Mouse (Mus musculus) embryonic stem cell, embryonic (primary cell): Measurements from ENCODE around the gene Pgpep1.

Experiments used
- CTCF ChIA-PET, 4 experiments: fragments of 300-600 bp in 2 of 4; fragments of 350-600 bp in 2 of 4; sonication (Branson Sonifier 250); formaldehyde crosslinking; loops; one replicate each; lab custom pipeline; 2022; ENCODE audit warnings: inconsistent platforms in 2 of 4; lab: Charles Lee
- POLR2A ChIA-PET, 4 experiments: fragments of 300-600 bp in 2 of 4; fragments of 350-600 bp in 2 of 4; sonication (Branson Sonifier 250); formaldehyde crosslinking; loops; one replicate each; lab custom pipeline; 2022; ENCODE audit warnings: antibody characterized with exemption in 4 of 4, inconsistent platforms in 1 of 4; lab: Charles Lee

Gene Pgpep1

GRCm38 (mm10) chr8:70660273-70660725 is at the start of gene Pgpep1:
Gene Pgpep1, minus strand, starts transcription at chr8:70660388.
- POLR2A ChIA-PET, result interaction anchor here (0.5 to 27.2 kb wide), 92 partner anchors 8 to 1656 kb away, joined by 3 to 1017 read pairs (median 5); partner anchors contain the start of genes Jund (in 3 of the 4), Lsm4 (in 3 of the 4), Lrrc25 (in 2 of the 4) and Arrdc2 (in 1 of the 4)

GRCm38 (mm10) chr8:70709794-70710193 is 49.6 kb upstream of the Pgpep1 start:
- CTCF ChIA-PET, result interaction anchor here (0.6 to 1.4 kb wide), 9 partner anchors 9 to 135 kb away, joined by 3 to 10 read pairs (median 3); partner anchors contain the start of genes Arrdc2 (in 1 of the 4), Gm3336 (in 1 of the 4) and Lsm4 (in 1 of the 4)
- POLR2A ChIA-PET, result interaction anchor here in 3 of 4 experiments (0.5 to 4.7 kb wide), 15 partner anchors 9 to 130 kb away, joined by 3 to 50 read pairs (median 5); partner anchors contain the start of genes Jund (in 2 of the 3), Lsm4 (in 2 of the 3), Arrdc2 (in 1 of the 3) and Gm3336 (in 1 of the 3)

More at GRCm38 (mm10) chr8:70660273-70660725, at the start of gene Pgpep1:
- CTCF ChIA-PET, result interaction anchor here in 3 of 4 experiments (0.6 to 2.8 kb wide), 20 partner anchors 8 to 289 kb away, joined by 3 to 17 read pairs (median 4); partner anchors contain the start of gene Lsm4 (in 1 of the 3)

GRCm38 (mm10) chr8:70708281-70708680 is 48.1 kb upstream of the Pgpep1 start:
- ChIA-PET CTCF (interaction anchor here in 3 of 4 experiments (0.5 to 0.9 kb wide), 4 partner anchors 24 to 137 kb away, joined by 4 to 15 read pairs (median 6); partner anchors contain the start of gene Lsm4 (in 1 of the 3)), POLR2A (interaction anchor here in 3 of 4 experiments (0.6 to 4.7 kb wide), 9 partner anchors 8 to 204 kb away, joined by 3 to 50 read pairs (median 6); partner anchors contain the start of genes Jund (in 3 of the 3) and Arrdc2 (in 1 of the 3))

GRCm38 (mm10) chr8:70703287-70703686 is 43.1 kb upstream of the Pgpep1 start, which contains the start of gene Iqcn:
Gene Iqcn, plus strand, starts transcription at chr8:70703457.
- POLR2A ChIA-PET, result interaction anchor here (0.5 to 24.5 kb wide), 18 partner anchors 13 to 229 kb away, joined by 3 to 1467 read pairs (median 5); partner anchors contain the start of genes Arrdc2 (in 3 of the 4), Lsm4 (in 3 of the 4) and Gm3336 (in 1 of the 4)
- CTCF ChIA-PET, result interaction anchor here in 1 of 4 experiments (1.2 kb wide), 1 partner anchor 94 kb away, joined by 3 read pairs; no protein-coding TSS in a partner anchor

GRCm38 (mm10) chr8:70702842-70703182 is 42.6 kb upstream of the Pgpep1 start:
- ChIA-PET POLR2A (interaction anchor here (0.5 to 24.5 kb wide), 21 partner anchors 14 to 229 kb away, joined by 3 to 1467 read pairs (median 6); partner anchors contain the start of genes Arrdc2 (in 3 of the 4), Lsm4 (in 3 of the 4), Gm3336 (in 1 of the 4) and Pgpep1 (in 1 of the 4)), CTCF (interaction anchor here in 2 of 4 experiments (0.5 to 1.2 kb wide), 2 partner anchors 93 to 958 kb away, joined by 3 read pairs; no protein-coding TSS in a partner anchor)

GRCm38 (mm10) chr8:70701982-70702841 is 42.0 kb upstream of the Pgpep1 start:
- CTCF ChIA-PET, result interaction anchor here (0.5 to 7.5 kb wide), 9 partner anchors 15 to 958 kb away, joined by 3 to 93 read pairs (median 4); partner anchors contain the start of genes Lsm4 (in 2 of the 4) and Gm3336 (in 1 of the 4)
- POLR2A ChIA-PET, result interaction anchor here (0.6 to 24.5 kb wide), 52 partner anchors 7 to 877 kb away, joined by 3 to 1467 read pairs (median 10); partner anchors contain the start of genes Arrdc2 (in 3 of the 4), Lsm4 (in 3 of the 4), Gm3336 (in 2 of the 4) and Mpv17l2 (in 2 of the 4)

GRCm38 (mm10) chr8:70701048-70701981 is 41.1 kb upstream of the Pgpep1 start:
- ChIA-PET POLR2A (interaction anchor here (0.6 to 24.5 kb wide), 85 partner anchors 8 to 876 kb away, joined by 3 to 1467 read pairs (median 9); partner anchors contain the start of genes Lsm4 (in 4 of the 4), Arrdc2 (in 3 of the 4), Mpv17l2 (in 3 of the 4) and Gm3336 (in 2 of the 4)), CTCF (interaction anchor here (0.6 to 7.5 kb wide), 22 partner anchors 9 to 835 kb away, joined by 3 to 93 read pairs (median 5); partner anchors contain the start of genes Lsm4 (in 3 of the 4), Gm3336 (in 1 of the 4), Rab3a (in 1 of the 4) and Ssbp4 (in 1 of the 4))

GRCm38 (mm10) chr8:70700555-70700922 is 40.4 kb upstream of the Pgpep1 start:
- ChIA-PET POLR2A (interaction anchor here (0.6 to 24.5 kb wide), 108 partner anchors 9 to 1718 kb away, joined by 3 to 1467 read pairs (median 8); partner anchors contain the start of genes Lsm4 (in 4 of the 4), Arrdc2 (in 3 of the 4), Gm3336 (in 3 of the 4) and Mpv17l2 (in 3 of the 4)), CTCF (interaction anchor here (0.6 to 7.5 kb wide), 27 partner anchors 9 to 836 kb away, joined by 3 to 93 read pairs (median 6); partner anchors contain the start of genes Lsm4 (in 3 of the 4), Gm3336 (in 1 of the 4), Rab3a (in 1 of the 4) and Ssbp4 (in 1 of the 4))

GRCm38 (mm10) chr8:70699834-70700554 is 39.8 kb upstream of the Pgpep1 start:
- ChIA-PET POLR2A (interaction anchor here (0.5 to 24.5 kb wide), 130 partner anchors 8 to 1717 kb away, joined by 3 to 1467 read pairs (median 8); partner anchors contain the start of genes Lsm4 (in 4 of the 4), Arrdc2 (in 3 of the 4), Gm3336 (in 3 of the 4) and Mpv17l2 (in 3 of the 4)), CTCF (interaction anchor here (0.6 to 7.5 kb wide), 23 partner anchors 10 to 431 kb away, joined by 3 to 93 read pairs (median 6); partner anchors contain the start of genes Lsm4 (in 3 of the 4), Gm3336 (in 1 of the 4) and Rab3a (in 1 of the 4))

GRCm38 (mm10) chr8:70699116-70699833 is 39.1 kb upstream of the Pgpep1 start:
- CTCF ChIA-PET, result interaction anchor here in 3 of 4 experiments (0.5 to 7.5 kb wide), 21 partner anchors 18 to 338 kb away, joined by 3 to 93 read pairs (median 4); partner anchors contain the start of genes Lsm4 (in 2 of the 3), Arrdc2 (in 1 of the 3) and Gm3336 (in 1 of the 3)
- POLR2A ChIA-PET, result interaction anchor here (0.5 to 24.5 kb wide), 248 partner anchors 8 to 1635 kb away, joined by 3 to 1467 read pairs (median 6); partner anchors contain the start of genes Lsm4 (in 4 of the 4), Arrdc2 (in 3 of the 4), Ell (in 3 of the 4) and Fkbp8 (in 3 of the 4)

GRCm38 (mm10) chr8:70698310-70699109 is 38.3 kb upstream of the Pgpep1 start, which contains the start of gene Jund:
Gene Jund, plus strand, starts transcription at chr8:70698949.
- ChIA-PET POLR2A (interaction anchor here (0.5 to 24.5 kb wide), 289 partner anchors 10 to 1635 kb away, joined by 3 to 1467 read pairs (median 5); partner anchors contain the start of genes Arrdc2 (in 4 of the 4), Lsm4 (in 4 of the 4), Ell (in 3 of the 4) and Fkbp8 (in 3 of the 4)), CTCF (interaction anchor here in 3 of 4 experiments (0.5 to 7.5 kb wide), 28 partner anchors 18 to 743 kb away, joined by 3 to 93 read pairs (median 4); partner anchors contain the start of genes Lsm4 (in 2 of the 3), Arrdc2 (in 1 of the 3) and Gm3336 (in 1 of the 3))

- ChIA-PET CTCF (interaction anchor here in 3 of 4 experiments (0.7 to 7.5 kb wide), 16 partner anchors 19 to 142 kb away, joined by 3 to 93 read pairs (median 4); partner anchors contain the start of genes Lsm4 (in 2 of the 3) and Arrdc2 (in 1 of the 3)), POLR2A (interaction anchor here (0.5 to 24.5 kb wide), 239 partner anchors 9 to 1621 kb away, joined by 3 to 1467 read pairs (median 6); partner anchors contain the start of genes Arrdc2 (in 4 of the 4), Lsm4 (in 4 of the 4), Gm3336 (in 3 of the 4) and Mast3 (in 3 of the 4))
These were observed 37.4 kb upstream of the Pgpep1 start for GRCm38 (mm10) chr8:70697366-70698250.
